Mouse (Mus musculus): ENCODE measurements at regions not wholly inside any gene's neighbourhood (a gene's known extent, or its start where the extent isn't known, plus 50 kb on each side); places are given as distances from the start of the nearest gene placed in this dataset.

GRCm38 (mm10) chr5:73948031-73948899 lies 120.0 kb downstream of the Usp46 start:
- no peak overlapping the region for H3K27ac ChIP-seq (ENCODE audit: low read length)
- H3K9me3 ChIP-seq (replicated peaks; ENCODE audit: control insufficient read depth, low read length): no peaks in the 10 kb centered on the region
- ATAC-seq (replicated peaks; ENCODE audit: extremely low read depth, insufficient read depth, low FRiP score): no peak
- no peaks in the 10 kb centered on the region for H3K36me3 ChIP-seq (ENCODE audit: control insufficient read depth, insufficient read depth)
- no peak overlapping the region for H3K4me3 ChIP-seq (ENCODE audit: low read length)
- no peak overlapping the region for H3K4me2 ChIP-seq (ENCODE audit: low read depth, low read length)
- no peak overlapping the region for H3K9ac ChIP-seq (ENCODE audit: low read length)
- H3K4me1 ChIP-seq (ENCODE audit: control insufficient read depth, insufficient read depth, low read length): no peaks in the 10 kb centered on the region
- 82% methylated on average over 9 of the region's 9 CpGs for WGBS
- H3K27me3 ChIP-seq (ENCODE audit: control insufficient read depth, insufficient read depth, low read length): no peaks in the 10 kb centered on the region
